Mouse (Mus musculus) testis, adult 2 months (tissue): Measurements from ENCODE around the gene Fryl.

ENCODE experiments used
- CTCF ChIP-seq: fragments of 200-500 bp; IDR thresholded peaks from 2 replicates; pipeline ENCODE4 v1.5.1; 2012; ENCODE audit warnings: low read depth, mild to moderate bottlenecking, inconsistent platforms, low read length, moderate library complexity; ENCODE audit not compliant: control insufficient read depth, insufficient read depth, insufficient replicate concordance
- POLR2A ChIP-seq: fragments of 200-500 bp; IDR thresholded peaks from 2 replicates; pipeline ENCODE4 v1.6.1; 2012; ENCODE audit warnings: low read depth, mild to moderate bottlenecking, inconsistent platforms, low read length, moderate library complexity; ENCODE audit not compliant: control insufficient read depth

DNA sequence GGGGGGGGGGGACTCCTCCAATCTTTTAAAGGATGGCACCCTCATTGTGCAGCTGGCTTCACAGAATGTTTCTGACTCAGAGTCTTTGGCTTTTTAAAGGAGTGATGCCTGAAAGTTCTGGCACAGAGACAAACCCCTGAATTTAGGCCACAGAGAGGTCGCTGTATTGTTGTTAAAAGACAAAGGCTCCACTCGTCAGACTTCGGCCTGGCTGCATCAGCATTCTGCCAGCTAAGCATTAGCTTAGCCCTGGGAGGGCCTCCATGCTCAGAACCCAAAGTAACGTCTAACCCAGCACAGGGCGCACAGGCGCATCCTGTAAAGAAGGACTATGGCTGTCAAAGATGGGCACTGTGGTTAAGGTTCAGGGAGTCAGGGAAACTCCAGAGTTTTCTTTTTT lies 92.4 kb downstream of the Fryl start:
- TF ChIP-seq CTCF (no peak), POLR2A (no peak)
